Mouse (Mus musculus) olfactory bulb, adult 2 months (tissue): ENCODE data around the gene Fam69a.

Source experiments
- CTCF ChIP-seq: fragments of 200-500 bp; IDR thresholded peaks from 2 replicates; pipeline ENCODE4 v1.5.1; 2012; ENCODE audit warnings: low read depth, mild to moderate bottlenecking, low read length, moderate library complexity; ENCODE audit not compliant: insufficient read depth
- POLR2A ChIP-seq: fragments of 200-500 bp; IDR thresholded peaks from 2 replicates; pipeline ENCODE4 v1.6.1; 2012; ENCODE audit warnings: mild to moderate bottlenecking, low read depth, low read length, moderate library complexity; ENCODE audit not compliant: insufficient read depth

DNA sequence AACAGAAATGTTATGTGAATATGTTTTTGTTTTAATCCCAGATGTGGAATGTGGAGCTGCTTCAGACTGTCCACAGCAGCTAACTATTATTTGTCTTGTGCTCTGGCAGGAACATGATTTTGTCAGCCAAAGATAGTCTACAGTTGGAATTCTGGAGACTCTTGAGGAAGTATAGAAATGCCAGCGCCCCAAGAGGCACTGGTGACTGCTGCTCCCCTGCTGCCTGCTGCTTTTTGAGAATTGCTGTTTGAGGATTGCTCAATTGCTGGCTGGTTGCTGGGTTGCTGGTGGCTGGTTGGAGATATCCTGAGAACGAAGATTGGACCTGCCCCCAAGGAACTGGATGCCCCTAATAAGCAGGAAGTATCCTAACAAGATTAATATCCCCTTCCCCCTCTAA, 22.8 kb upstream of the Fam69a start:
- TF ChIP-seq CTCF (no peak), POLR2A (no peak)
